Mouse (Mus musculus): Measurements from ENCODE around the gene Ggta1.

GRCm38 (mm10) chr2:35480073-35480472, 17.0 kb upstream of the Ggta1 start:
- TF ChIP-seq MYOG (IDR thresholded peaks at IDR 0.05; ENCODE audit: control insufficient read depth in 1 of 3, insufficient read depth in 1 of 3, insufficient read length in 2 of 3, low read depth in 2 of 3) = no peak
- TF ChIP-seq POLR2A (IDR thresholded peaks at IDR 0.05; ENCODE audit: insufficient read length, low read depth) = no peak
- TF ChIP-seq MAX (IDR thresholded peaks at IDR 0.05; ENCODE audit: low read depth) = no peak
- TF ChIP-seq POLR2AphosphoS2 (IDR thresholded peaks at IDR 0.05; ENCODE audit: insufficient read length, low read depth) = no peak
- TF ChIP-seq CEBPB (IDR thresholded peaks at IDR 0.05; ENCODE audit: insufficient read depth, poor library complexity, severe bottlenecking) = no peak
- TF ChIP-seq TCF12 (IDR thresholded peaks at IDR 0.05; ENCODE audit: insufficient read depth, poor library complexity, severe bottlenecking) = no peak

All from myocyte (in vitro differentiated cells).